Mouse (Mus musculus): ENCODE measurements around the gene Pole4. TPM values are rescaled to one million over a fixed set of nuclear protein-coding genes. Genes with fewer than 3 reads are reported as not detected.

The Pole4 gene
- polyA plus RNA-seq (2014; fragmentation: Illumina TruSeq; extraction: RNeasy Lipid Tissue Mini Kit (QIAGEN cat#74804); ENCODE audit: low read depth, low replicate concordance), result 65.8 TPM

GRCm38 (mm10) chr6:82705221-82705620 is at the start of gene Pole4:
TSS of gene Pole4 (minus strand) at chr6:82705365.

Other genes starting within 250 kb of the Pole4 start
- gene Hk2, start 69.1 kb upstream of the Pole4 start, polyA plus RNA-seq (2014; fragmentation: Illumina TruSeq; extraction: RNeasy Lipid Tissue Mini Kit (QIAGEN cat#74804); ENCODE audit: low read depth, low replicate concordance), result 19.9 TPM
- gene Sema4f, start 234.4 kb upstream of the Pole4 start, polyA plus RNA-seq (2014; fragmentation: Illumina TruSeq; extraction: RNeasy Lipid Tissue Mini Kit (QIAGEN cat#74804); ENCODE audit: low read depth, low replicate concordance), result 0.15 TPM
- 28.5 TPM for gene M1ap, start 241.5 kb upstream of the Pole4 start, polyA plus RNA-seq (2014; fragmentation: Illumina TruSeq; extraction: RNeasy Lipid Tissue Mini Kit (QIAGEN cat#74804); ENCODE audit: low read depth, low replicate concordance)

Data from testis, adult 10 weeks (tissue).